Mouse (Mus musculus) CH12.LX (cell line): ENCODE data around the gene Foxb1. TPM values are rescaled to one million over a fixed set of nuclear protein-coding genes. Genes with fewer than 3 reads are reported as not detected.

Source experiments
- DNase-seq: peaks from one replicate; pipeline ENCODE4 v3.0.0-alpha.2; 2013; ENCODE audit errors: extremely low read depth
- H3K27ac ChIP-seq: 2 replicates; pipeline ENCODE4 v1.5.1; 2012; ENCODE audit warnings: low read depth, mild to moderate bottlenecking, control low read depth, moderate library complexity; ENCODE audit not compliant: insufficient read depth
- H3K27me3 ChIP-seq: replicated peaks from 2 replicates; pipeline ENCODE3; 2012; ENCODE audit warnings: inconsistent platforms
- H3K36me3 ChIP-seq, 2 experiments: replicated peaks in 1 of 2; 2 replicates each; pipeline versions ENCODE3 to v1.6.1; 2012; ENCODE audit warnings: inconsistent platforms in 1 of 2, low read length in 1 of 2, mild to moderate bottlenecking in 1 of 2, mixed read lengths in 1 of 2, moderate library complexity in 1 of 2; ENCODE audit not compliant: control insufficient read depth in 1 of 2, insufficient read depth in 1 of 2
- H3K4me1 ChIP-seq, 2 experiments: 2 replicates each; pipeline ENCODE4 v1.6.1; 2012; ENCODE audit warnings: inconsistent platforms in 1 of 2, moderate library complexity in 1 of 2; ENCODE audit not compliant: insufficient read depth in 2 of 2, control insufficient read depth in 1 of 2
- H3K4me2 ChIP-seq: 2 replicates; pipeline ENCODE4 v1.6.1; 2012; ENCODE audit warnings: low read depth, mild to moderate bottlenecking, control low read depth; ENCODE audit not compliant: poor library complexity, insufficient read depth, severe bottlenecking
- H3K4me3 ChIP-seq, 3 experiments: fragments of 150-350 bp in 1 of 3; sonication (generic) in 1 of 3; replicated peaks in 1 of 3; 2 replicates each; pipeline versions ENCODE3 to v1.5.1; 2011 to 2012; ENCODE audit warnings: low read depth in 2 of 3, low read length in 2 of 3, mild to moderate bottlenecking in 2 of 3, moderate library complexity in 2 of 3, control low read depth in 1 of 3, improper control_type of control experiment in 1 of 3, inconsistent platforms in 1 of 3, mixed read lengths in 1 of 3; ENCODE audit not compliant: poor library complexity in 1 of 3
- H3K79me2 ChIP-seq: replicated peaks from 2 replicates; pipeline ENCODE4 v1.6.1; 2012; ENCODE audit warnings: mild to moderate bottlenecking, moderate library complexity; ENCODE audit not compliant: control insufficient read depth, poor library complexity, insufficient read depth, severe bottlenecking; ENCODE audit errors: extremely low read depth
- H3K9ac ChIP-seq: 2 replicates; pipeline ENCODE4 v1.6.1; 2012; ENCODE audit warnings: low read depth, mild to moderate bottlenecking, control low read depth, moderate library complexity; ENCODE audit not compliant: insufficient read depth
- H3K9me3 ChIP-seq: replicated peaks from 2 replicates; pipeline ENCODE3; 2012; ENCODE audit warnings: low read length, inconsistent platforms, mixed read lengths
- BHLHE40 ChIP-seq: IDR thresholded peaks from 2 replicates; pipeline ENCODE4 v1.6.1; 2011; ENCODE audit warnings: mild to moderate bottlenecking, low read depth, low read length, improper control_type of control experiment
- HCFC1 ChIP-seq: IDR thresholded peaks from 2 replicates; pipeline ENCODE4 v1.6.1; 2012; ENCODE audit warnings: low read depth, mild to moderate bottlenecking, inconsistent platforms, low read length, improper control_type of control experiment
- IRF4 ChIP-seq: IDR thresholded peaks from 2 replicates; pipeline ENCODE4 v1.6.1; 2014; ENCODE audit warnings: low read depth, mild to moderate bottlenecking, inconsistent platforms, low read length, improper control_type of control experiment
- MAFK ChIP-seq: IDR thresholded peaks from 2 replicates; pipeline ENCODE4 v1.6.1; 2011; ENCODE audit warnings: low read length, improper control_type of control experiment; ENCODE audit not compliant: insufficient replicate concordance
- MAZ ChIP-seq: IDR thresholded peaks from 2 replicates; pipeline ENCODE4 v1.6.1; 2012; ENCODE audit warnings: low read depth, mild to moderate bottlenecking, inconsistent platforms, low read length, improper control_type of control experiment, moderate library complexity
- NRF1 ChIP-seq: IDR thresholded peaks from 2 replicates; pipeline ENCODE4 v1.6.1; 2014; ENCODE audit warnings: low read depth, mild to moderate bottlenecking, inconsistent platforms, low read length, improper control_type of control experiment, moderate library complexity
- POLR2A ChIP-seq: IDR thresholded peaks from 2 replicates; pipeline ENCODE4 v1.6.1; 2011; ENCODE audit warnings: low read depth, mild to moderate bottlenecking, improper control_type of control experiment, low read length
- ZC3H11A ChIP-seq: IDR thresholded peaks from 2 replicates; pipeline ENCODE4 v1.6.1; 2012; ENCODE audit warnings: low read depth, mild to moderate bottlenecking, inconsistent platforms, low read length, improper control_type of control experiment
- ZMIZ1 ChIP-seq: IDR thresholded peaks from 2 replicates; pipeline ENCODE4 v1.6.1; 2012; ENCODE audit warnings: low read depth, mild to moderate bottlenecking, inconsistent platforms, low read length, improper control_type of control experiment
- ZNF384 ChIP-seq: IDR thresholded peaks from 2 replicates; pipeline ENCODE4 v1.6.1; 2012; ENCODE audit warnings: low read depth, low read length, improper control_type of control experiment, inconsistent platforms
- dilution Hi-C: fragments of 300-500 bp; cut with MboI; formaldehyde crosslinking; loops from 2 replicates; pipeline ENCODE4 v1.14.3; 2020; ENCODE audit warnings: low sequenced_read_pairs; ENCODE audit not compliant: extremely low pct_unique_long_range_greater_than_20kb, extremely low pct_ligation_motif_present
- in situ Hi-C: fragments of 300-500 bp; cut with MboI; formaldehyde crosslinking; loops from 3 replicates; pipeline ENCODE4 v1.14.3; 2019; ENCODE audit warnings: low sequenced_read_pairs, low pct_ligation_motif_present, low pct_unique_long_range_greater_than_20kb, mixed read lengths
- polyA plus RNA-seq: library from polyadenylated mRNA; unstranded; fragments of >175 nt; gene quantifications from 2 replicates; pipeline ENCODE4 v1.2.1, GENCODE M21; 2012; ENCODE audit warnings: low read depth; ENCODE audit not compliant: insufficient read length
- total RNA-seq, 2 experiments: library from RNA; depleted of rRNA; stranded (reverse); fragments of 300-350 nt in 1 of 2; fragments of >200 nt in 1 of 2; gene quantifications; 2 replicates each; pipeline ENCODE4 v1.2.3; 2012 to 2014

The Foxb1 gene
- total and polyA plus RNA-seq, 3 experiments = not detected

GRCm38 (mm10) chr9:69713577-69714327 lies 47.0 kb downstream of the Foxb1 start:
- no peak for TF ChIP-seq HCFC1
- no peak for TF ChIP-seq IRF4
- no peak for TF ChIP-seq MAFK
- TF ChIP-seq MAZ = no peak
- TF ChIP-seq ZMIZ1 = no peak
- no peaks in the 10 kb centered on the region for H3K36me3 ChIP-seq
- H3K4me2 ChIP-seq = no peak overlapping the region
- H3K4me3 ChIP-seq = no peak overlapping the region
- no peaks in the 10 kb centered on the region for H3K9me3 ChIP-seq
- H3K9ac ChIP-seq = no peak overlapping the region
- H3K79me2 ChIP-seq = no peaks in the 10 kb centered on the region
- 0 out of 4 replicates have a peak, but pooled peaks cover 0 to 2% of the 10 kb centered on the region in 2 experiments for H3K4me1 ChIP-seq
- dilution Hi-C loops = no loop called here
- no peak overlapping the region for H3K27ac ChIP-seq
- in situ Hi-C loops = no loop called here
- no peak for DNase-seq
- H3K27me3 ChIP-seq = no peaks in the 10 kb centered on the region

DNA sequence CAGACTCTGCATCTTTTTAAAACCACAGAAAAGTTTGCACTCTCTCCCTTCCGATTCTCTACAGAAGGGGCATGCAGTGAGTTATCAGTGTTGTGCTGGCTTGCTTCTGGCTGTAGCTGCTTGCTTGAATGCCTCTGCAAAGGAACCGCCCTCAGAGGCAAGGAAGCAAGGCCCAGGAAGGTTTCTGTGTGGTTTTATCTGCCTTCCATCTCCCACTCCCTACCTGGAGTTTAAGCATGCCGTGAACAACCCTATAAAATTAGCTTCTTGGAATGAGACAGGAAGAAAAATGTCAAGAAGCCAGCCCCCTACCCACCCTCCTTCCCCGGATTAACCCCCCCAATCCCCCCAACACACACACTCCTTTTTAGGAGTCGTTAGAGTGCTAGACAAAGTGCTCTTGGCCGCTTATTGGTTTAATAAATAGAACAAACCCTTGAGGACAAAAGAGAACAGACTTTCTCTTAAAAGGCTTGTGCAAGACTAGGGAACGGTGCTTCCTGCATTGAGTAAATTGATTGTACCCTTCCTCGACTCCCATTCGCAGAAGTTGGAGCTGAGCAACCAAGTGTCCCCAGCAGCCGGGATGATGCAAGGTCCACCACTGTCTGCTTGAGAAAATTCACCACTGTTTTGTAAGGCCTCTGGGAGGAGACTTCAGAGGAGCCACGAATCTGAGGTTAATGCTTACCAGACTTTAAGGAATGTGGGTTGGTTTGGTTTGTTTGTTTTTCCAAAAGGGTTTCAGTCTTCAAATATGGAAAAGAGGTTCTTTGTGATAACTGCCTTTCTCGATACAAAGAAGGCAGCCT lies 47.8 kb downstream of the Foxb1 start:
- in situ Hi-C loops = no loop called here
- TF ChIP-seq IRF4 (no peak), BHLHE40 (no peak), POLR2A (no peak), ZNF384 (no peak), HCFC1 (no peak), NRF1 (no peak), ZC3H11A (no peak)
- H3K4me1 ChIP-seq = 0 out of 4 replicates have a peak, but pooled peaks cover 0 to 2% of the 10 kb centered on the region in 2 experiments
- H3K9ac ChIP-seq = no peak overlapping the region
- no peaks in the 10 kb centered on the region for H3K27me3 ChIP-seq
- H3K27ac ChIP-seq = no peak overlapping the region
- no peaks in the 10 kb centered on the region for H3K36me3 ChIP-seq
- DNase-seq = no peak
- dilution Hi-C loops = no loop called here
- peaks cover 4% of the 10 kb centered on the region for H3K9me3 ChIP-seq
- H3K4me2 ChIP-seq = no peak overlapping the region
- H3K4me3 ChIP-seq = no peak overlapping the region
- H3K79me2 ChIP-seq = no peaks in the 10 kb centered on the region

Other genes starting within 250 kb of the Foxb1 start
- 54.3 and 67.5 TPM in 2 replicates for gene Bnip2, start 228.5 kb upstream of the Foxb1 start, total RNA-seq (2012; rRNA removed)
- gene Bnip2, start 228.5 kb upstream of the Foxb1 start, total RNA-seq (2014; rRNA removed) = 104 and 117 TPM in 2 replicates
- 88.1 and 89.7 TPM in 2 replicates for gene Bnip2, start 228.5 kb upstream of the Foxb1 start, polyA plus RNA-seq